Mouse (Mus musculus) left cerebral cortex, adult 8-10 months (tissue): Measurements from ENCODE around the gene Phf11c. TPM values are rescaled to one million over a fixed set of nuclear protein-coding genes. Genes with fewer than 3 reads are reported as not detected.
"Not testable (repeated sequence)": the region's sequence is repeated elsewhere in the genome, so short reads cannot be mapped to it uniquely, and the experiment has no call there.

Experiments used
- DNase-seq, 2 experiments: peaks; one replicate each; pipeline ENCODE4 v3.0.0; 2022; ENCODE audit warnings: low spot score in 2 of 2
- total RNA-seq, 4 experiments: library from RNA; stranded (reverse); gene quantifications; 2 replicates each; pipeline ENCODE4 v1.2.4; 2022

Gene Phf11c
- total RNA-seq = under 1 TPM; 0.17 to 0.60 (median 0.23) TPM

DNA sequence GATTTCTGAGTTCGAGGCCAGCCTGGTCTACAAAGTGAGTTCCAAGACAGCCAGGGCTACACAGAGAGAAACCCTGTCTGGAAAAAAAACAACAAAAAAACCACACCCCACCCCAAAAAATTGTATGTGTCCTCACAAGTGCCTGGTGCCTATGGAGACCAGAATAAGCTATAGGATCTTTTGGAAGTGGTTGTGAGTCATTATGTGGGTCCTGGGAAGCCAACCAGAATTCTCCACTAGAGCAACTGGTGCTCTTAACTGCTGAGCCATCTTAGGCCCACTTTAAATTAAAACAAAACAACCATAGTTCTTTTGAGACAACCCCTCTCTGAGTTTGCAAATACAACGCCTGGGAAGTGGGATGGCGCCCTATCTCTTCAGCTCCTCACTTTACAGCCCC, at the start of gene Phf11c:
TSS of gene Phf11c (minus strand) at position 101 of the 400 bp plus-strand sequence.
- DNase-seq = no peak

DNA sequence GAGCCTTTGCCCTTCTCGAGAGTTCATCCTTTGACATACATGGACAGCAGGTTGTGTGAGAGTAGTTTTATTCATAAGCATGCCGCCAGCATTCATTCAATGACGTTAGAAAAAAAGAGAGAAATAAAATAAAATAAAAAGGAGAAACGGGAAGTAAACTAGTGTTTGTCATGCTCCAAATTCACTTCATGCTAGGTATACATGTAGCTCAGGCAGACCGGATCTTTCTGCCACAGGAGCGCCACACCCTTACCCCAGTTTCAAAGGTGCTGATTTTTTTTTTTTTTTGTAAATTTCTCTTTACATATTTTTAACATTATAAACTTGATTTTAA, 46.3 kb upstream of the Phf11c start:
- no peak for DNase-seq

DNA sequence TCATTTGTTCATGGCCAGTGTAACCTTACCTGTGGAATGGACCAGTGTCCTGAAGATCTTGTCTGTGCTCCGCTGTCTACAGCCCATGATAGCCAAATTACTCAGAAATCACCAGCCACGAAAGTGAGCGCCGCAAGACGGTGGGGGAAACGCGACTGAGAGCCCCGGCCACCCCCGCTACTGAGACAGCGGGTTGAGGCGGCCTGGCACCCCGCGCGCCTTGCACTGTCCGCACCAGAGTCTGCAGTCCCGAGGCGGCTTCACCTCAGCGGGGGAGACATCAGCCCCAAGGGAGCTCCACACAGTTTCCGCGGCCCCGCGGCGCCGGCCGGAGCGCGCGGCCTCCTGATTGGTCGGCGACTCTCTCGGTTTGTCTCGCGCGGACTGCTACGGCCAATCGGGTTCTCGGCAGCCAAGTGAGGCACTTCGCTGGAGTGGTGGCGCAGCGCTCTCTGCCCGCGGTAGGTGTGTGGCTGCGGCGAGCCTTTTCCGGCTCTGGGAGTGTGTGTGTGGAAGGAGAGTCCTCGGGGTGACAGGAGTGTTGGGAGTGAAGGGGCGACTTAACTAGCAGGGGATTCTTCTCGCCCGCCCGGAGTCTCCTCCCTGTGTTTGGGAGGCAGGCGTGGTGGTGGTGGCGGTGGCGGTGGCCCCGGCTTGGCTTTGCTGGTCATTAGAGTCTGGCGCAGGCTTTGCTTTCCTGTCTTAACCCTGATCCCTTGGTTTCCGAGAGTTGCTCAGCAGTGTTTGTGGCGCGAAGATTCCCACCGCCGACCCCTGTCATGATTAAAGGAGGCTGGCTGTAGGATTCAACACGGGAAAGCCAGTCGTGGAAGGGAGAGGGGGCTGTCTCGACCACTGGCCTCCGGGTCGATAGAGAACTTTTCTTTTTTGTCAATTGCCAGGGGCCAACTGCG, 45.6 kb upstream of the Phf11c start, which contains the start of the genes Setdb2 and Cab39l:
TSS of gene Setdb2 (minus strand) at position 327 of the 914 bp plus-strand sequence.
TSS of gene Cab39l (plus strand) at position 415 of the 914 bp plus-strand sequence.
- DNase-seq = peak; percentile 84 to 93

DNA sequence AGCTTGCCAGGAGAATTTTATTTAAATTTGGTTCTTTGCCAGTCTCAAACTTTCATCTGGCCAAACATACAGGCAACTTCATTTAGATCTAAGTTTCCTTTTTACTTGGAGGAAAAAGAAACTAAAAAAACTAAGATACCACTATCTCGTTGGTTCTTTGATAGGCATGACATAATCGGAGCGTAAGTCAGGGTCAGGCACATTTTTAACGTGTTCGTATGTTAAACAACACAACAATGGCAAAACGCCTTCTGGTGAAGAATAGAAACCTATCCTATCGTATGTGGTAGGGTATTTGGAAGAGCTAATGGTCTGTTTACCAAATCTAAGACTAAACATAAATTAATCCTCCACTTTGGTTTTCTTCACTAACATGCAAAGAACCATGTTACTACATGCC, 44.9 kb upstream of the Phf11c start:
- no peak for DNase-seq

DNA sequence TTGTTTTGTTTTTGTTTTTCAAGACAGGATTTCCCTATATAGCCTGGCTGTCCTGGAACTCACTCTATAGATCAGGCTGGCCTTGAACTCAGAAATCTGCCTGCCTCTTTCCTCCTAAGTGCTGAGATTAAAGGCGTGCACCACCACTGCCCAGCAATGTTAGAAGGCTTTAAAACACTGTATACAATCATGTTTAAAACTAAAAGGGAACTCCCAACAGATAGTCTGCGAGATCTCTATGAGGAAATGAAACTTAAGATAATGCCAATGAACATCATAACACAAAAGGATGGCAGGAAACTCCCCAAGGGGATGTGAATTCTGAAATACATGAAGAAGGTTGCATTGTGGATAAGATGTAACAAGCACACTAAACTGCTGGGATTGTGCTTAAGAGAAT, 43.3 kb upstream of the Phf11c start:
- DNase-seq = no peak

DNA sequence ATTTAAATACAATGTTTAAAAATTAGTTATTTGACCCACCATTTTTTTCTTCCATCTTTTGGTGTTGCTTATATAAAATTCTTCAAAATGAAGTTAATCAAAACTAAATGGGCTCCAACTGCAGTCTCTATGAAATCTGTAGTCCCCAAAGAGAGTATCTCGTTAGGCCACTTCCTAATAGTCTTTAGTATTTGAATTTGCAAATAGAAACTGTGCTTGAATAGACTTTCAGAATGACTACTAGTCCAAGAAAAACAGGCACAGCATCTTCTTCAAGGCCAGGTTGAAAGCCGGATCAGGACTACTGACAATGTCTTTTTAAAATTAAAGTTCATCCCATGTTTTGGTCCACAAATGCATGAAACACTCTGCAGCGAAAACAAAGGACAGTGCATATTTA, 42.2 kb upstream of the Phf11c start:
- no peak for DNase-seq

DNA sequence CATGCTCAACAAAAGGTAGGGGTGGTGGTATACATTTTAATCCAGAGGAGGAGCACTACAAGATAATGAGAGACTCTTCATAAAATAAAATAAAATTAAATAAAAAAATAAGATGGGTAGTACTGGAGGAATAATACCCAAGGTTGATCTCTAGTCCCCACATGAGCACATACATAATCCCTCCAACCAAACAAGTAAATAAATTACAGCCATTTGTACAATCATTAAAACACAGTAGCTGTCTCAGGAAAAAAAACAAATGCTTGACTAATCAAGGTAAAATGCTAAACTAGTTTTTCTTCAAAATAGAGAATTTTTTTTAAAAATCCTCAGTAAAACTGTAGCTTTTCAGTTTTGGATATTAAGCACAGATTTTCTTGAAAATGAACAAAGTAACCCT, 40.0 kb upstream of the Phf11c start:
- DNase-seq = no peak

DNA sequence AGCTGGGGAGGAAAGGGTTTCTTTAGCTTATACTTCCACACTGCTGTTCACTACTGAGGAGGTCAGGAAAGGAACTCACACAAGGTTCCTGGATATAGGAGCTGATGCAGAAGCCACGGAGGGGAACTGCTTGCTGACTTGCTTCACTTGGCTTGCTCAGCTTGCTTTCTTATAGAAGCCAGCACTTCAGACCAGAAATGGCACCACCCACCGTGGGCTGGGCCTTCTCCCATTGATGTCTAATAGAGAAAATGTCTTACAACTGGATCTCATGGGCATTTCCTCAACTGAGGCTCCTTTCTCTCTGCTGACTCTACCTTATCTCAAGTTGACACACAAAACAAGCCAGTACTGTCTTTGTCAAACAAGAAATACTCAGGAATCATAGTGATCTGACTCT, 38.7 kb upstream of the Phf11c start:
- no peak for DNase-seq

DNA sequence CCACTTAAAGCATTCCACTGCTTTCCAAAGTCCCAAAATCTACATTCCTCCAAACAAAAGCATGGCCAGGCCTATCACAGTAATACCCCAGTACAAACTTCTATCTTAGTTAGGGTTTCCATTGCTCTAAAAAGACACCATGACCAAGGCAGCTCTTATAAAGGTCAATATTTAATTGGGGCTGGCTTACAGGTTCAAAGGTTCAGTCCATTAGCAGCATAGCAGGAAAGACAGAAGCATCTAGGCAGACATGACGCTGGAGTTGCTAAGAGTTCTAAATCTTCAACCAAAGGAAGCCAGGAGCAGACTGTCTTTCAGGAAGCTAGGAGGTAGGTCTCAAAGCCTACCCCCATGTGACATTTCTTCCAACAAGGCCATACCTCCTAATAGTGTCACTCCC, 35.4 kb upstream of the Phf11c start:
- no peak for DNase-seq

DNA sequence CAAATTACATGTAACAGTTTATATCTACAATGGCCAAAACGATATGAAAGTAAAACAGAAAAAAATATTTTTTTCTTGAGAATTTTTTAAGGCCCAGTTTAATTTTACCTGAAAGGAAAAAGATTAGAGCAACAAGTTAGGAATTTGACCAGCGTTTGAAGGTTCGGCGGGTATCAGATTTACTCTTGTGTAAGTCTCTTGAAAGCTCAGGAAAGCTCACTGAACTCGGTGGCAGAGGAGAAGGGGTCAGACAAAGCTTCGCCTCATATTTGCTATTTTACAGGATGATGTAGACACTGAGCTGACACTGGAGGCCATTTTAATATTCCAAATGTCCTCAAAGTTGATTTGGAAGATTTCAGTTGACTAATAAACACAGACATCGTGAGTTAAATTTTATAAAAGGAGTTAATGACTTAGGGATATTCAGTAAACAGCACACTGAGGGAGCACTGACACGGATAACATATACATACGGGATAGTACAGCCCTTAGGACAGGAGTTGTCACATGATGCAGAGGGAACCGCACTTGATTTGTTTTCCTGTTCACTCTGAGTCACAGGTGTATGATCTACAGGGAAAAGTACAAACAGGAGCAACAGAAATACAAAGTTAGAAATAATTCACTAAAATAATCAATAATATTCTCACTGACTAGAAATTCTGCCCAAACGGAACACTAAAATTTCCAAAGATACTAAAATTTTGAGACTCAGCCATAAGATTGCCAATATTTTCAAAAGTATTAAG, 27.9 kb upstream of the Phf11c start:
- DNase-seq = no peak

DNA sequence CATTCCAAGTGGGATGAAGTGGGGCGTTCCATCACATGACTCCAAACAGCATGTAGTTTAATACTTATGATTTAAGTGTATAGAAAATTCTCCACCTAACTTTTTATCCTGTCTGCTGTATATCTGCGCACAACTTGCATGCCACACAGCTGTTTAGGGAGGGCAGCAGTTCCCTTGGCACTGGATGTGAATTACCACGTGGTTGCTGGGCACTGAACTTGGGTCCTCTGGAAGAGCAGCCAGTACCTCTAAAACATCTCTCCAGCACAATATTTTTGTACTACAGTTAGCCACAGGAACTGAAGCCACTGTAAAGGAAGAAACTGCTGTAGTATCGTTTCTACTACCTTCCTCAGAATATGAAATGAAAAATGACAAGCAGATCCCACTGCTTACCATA, 23.0 kb upstream of the Phf11c start:
- no peak for DNase-seq

DNA sequence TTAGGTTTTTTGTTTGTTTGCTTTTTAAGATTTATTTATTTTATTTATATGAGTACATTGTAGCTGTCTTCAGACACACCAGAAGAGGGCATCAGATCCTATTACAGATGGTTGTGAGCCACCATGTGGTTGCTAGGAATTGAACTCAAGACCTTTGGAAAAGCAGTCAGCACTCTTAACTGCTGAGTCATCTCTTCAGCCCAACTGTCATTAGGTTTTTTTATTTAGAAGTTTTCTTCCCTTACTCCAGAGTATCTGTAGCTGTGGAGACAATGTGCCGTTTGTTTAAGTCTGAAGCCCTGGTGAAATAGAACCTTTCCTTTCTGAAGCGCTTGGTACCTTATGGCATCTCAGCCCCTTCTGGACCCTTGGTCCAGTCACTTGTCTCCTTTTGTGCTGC, 19.8 kb upstream of the Phf11c start:
- not testable (repeated sequence) for DNase-seq

DNA sequence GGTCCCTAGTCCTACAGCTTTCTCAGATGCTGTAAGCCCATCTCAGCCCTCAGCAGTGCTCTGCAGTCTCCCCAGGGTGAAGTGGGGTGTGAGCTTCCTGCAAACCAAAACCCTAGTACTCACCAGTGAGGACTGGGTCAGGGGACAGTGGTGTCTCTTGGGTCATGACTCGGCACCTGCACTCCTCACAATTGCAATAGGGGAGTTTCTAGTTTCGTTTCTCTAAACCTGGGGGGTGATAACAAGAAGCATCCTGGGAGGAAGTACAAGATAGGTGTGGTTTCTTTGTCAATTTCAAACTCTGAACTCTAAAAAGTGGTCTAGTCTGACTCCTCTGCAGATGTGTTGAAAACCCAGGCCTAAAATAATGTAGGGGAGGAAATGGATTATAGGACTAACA, 1.8 kb upstream of the Phf11c start:
- no peak for DNase-seq

DNA sequence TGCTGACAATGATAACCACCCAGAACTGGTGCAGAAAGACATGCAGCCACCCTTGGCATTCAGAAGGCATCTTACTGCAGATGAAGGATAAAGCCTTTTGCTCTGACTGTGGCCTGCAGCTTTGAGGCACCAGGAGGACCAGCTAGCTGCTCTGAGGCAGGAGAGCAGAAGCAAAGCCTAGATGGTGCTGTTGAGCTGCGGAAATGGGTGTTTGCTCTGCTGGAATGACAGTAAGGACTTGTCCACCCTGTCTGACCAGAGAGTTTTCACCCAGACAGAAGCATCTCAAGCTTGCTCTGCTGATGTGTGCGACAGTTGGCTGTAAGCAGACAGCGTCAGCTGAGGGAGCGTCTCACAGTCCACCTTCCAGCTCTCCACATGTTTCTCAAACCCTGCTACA, 5.0 kb downstream of the Phf11c start:
- DNase-seq = peak; percentile 9 to 11

DNA sequence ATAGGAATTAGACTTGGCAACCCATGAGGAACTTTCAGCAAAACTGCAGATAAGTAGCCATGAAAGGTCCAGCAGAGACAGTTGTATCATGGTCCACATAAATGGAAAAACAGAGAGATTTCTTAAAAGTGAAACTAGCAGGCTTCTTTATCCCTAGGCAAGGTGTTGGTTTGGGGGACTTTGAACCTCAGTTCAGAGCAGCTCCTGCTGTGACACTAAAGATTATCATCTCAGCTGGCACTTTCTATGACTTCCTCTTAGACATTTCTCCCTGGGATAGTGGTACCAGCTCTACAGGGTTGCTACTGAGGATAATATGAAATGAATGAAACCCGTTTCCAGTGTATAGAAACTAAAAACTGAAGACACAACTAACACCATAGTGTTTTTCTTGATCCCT, 5.6 kb downstream of the Phf11c start:
- no peak for DNase-seq

DNA sequence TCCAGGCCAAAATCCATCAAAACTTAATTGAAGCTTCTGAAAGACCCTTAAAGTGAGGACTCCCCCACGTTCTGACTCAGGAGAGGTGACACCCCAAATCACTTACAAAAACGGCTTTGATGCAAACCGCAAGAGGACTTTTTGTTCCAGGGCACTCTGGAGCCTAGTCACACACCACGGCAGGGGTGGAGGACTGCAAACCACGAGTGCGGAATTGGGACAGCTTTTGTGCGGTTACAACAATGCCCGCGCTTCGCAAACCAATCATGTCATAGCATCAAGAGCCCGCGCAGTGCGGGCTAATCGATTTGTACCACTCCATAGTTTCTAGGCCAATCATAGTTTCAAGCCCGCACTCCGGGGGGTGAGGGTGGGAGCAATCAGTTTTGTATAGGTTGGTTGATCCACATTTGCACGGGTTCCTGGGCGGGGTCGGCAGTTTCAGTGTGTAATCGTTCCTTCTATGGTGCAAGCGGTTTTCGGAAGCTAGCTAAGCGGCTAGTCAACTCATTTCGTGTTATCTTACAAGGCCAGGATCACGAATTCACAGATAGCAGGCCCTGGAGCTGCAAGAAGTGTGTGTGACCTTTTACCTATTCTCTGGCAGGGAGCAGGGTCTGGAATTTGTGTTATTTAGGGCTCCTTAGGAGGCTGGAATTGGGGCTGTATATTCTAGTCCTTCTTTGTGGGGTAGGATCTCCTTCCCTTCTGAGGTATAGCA, 24.7 kb downstream of the Phf11c start:
- DNase-seq = no peak

DNA sequence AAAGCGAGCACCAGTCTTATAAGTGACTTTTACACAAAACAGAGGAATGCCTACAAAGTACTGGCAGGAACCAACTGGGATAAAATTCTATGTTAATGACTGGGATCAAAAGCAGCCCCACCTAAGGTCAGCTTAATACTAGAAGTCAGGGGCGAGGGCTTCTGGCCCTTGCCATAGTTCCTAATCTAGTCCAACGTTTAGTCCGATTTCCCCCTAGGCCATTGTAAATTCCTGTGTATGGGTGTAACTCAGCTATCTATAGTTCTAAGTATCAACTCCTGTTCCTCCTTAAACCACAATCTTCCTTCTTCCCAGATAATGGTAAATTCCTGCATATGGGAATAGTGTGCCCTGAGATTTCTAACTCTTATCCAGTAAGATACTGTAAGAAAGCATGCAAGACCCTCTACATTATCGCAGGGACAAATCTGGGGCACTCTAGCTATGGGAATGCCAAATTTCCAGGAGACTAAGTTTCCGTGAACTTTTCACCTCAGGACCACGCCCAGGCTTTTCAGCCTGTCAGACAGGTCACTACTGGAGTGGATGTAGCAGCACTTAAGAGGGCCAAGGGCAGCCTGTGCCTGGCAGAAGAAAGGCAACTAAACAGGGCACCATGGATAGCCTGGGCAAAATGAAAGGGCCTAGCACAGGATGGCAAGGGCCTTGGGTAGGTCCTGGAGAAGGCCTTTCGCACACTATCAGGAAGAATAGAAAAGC, 28.6 kb downstream of the Phf11c start:
- DNase-seq = no peak

DNA sequence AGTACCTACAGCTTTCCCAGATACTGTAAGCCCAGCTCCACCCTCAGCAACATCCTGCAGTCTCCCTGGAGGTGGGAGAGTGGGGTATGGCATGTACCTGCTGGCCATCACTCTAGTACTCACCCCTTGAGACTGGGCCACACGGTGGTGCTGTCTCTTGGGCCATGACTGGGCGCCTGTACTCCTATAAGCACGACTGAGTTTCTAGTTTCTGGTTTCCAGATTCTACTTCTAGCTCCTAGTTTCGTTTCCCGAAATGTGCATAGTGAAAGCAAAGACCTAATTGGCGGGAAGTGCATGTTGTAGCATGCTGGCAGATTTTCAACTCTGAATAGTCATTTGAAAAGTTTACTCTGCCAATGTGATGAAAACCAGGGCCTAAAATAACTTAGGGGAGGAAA, 29.9 kb downstream of the Phf11c start, which contains the start of gene Phf11d:
TSS of gene Phf11d (minus strand) at position 227 of the 401 bp plus-strand sequence.
- no peak for DNase-seq

DNA sequence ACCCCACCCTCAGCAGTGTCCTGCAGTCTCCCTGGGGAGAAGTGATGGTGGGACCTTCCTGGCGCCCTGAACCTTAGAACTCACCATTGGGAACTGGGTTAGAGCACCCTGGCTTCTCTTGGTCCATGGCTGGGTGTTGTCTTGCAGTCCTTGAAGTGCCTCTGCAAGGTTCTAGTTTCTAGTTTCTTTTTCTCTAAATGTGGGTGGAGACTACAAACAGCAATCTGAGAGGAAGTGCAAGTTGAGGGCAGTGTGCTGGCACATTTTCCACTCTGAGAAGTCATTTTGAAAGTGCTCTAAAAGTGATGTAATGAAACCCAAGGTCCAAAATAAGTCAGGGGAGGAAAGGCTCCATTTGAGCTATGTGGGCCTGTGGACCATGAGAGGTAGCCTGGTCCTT, 54.0 kb downstream of the Phf11c start, which contains the start of gene Phf11b:
TSS of gene Phf11b (minus strand) at position 163 of the 400 bp plus-strand sequence.
- DNase-seq = not testable (repeated sequence)

DNA sequence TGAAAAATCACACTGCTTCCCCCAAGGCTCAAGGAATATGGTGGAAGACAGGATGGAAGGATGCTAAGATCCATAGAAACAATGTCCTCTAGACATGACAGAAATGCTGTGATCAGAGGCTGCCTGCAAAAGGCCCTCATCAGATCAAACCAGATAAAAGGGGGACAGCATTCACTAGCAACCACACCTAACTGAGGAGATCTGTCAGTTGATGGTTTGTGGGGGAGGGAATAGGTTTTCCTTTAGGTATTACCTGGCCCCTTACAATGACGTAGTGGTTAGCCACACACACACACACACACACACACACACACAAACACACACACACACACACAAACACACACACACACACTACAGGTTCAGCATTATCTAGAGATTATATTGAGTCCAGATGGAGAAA, 55.6 kb downstream of the Phf11c start:
- no peak for DNase-seq

DNA sequence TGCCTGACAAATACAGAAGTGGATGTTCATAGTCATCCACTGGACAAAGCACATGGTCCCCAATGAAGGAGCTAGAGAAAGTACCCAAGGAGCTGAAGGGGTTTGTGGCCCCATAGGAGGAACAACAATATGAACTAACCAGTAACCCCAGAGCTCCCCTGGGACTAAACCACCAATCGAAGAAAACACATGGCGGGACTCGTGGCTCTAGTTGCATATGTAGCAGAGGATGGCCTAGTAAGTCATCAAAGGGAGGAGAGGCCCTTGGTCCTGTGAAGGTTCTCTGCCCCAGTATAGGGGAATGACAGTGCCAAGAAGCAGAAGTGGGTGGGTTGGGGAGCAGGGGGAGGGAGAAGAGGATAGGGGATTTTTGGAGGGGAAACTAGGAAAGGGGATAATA, 59.1 kb downstream of the Phf11c start:
- DNase-seq = not testable (repeated sequence)
